Mouse (Mus musculus) lung, postnatal 4 days (tissue): ENCODE results near the gene Hist1h4f.
"Not testable (repeated sequence)": the region's sequence is repeated elsewhere in the genome, so short reads cannot be mapped to it uniquely, and the experiment has no call there.

Experiments used
- DNase-seq, 2 experiments: peaks; one replicate each; pipeline ENCODE4 v3.0.0; 2021

Gene Hist1h4f

DNA sequence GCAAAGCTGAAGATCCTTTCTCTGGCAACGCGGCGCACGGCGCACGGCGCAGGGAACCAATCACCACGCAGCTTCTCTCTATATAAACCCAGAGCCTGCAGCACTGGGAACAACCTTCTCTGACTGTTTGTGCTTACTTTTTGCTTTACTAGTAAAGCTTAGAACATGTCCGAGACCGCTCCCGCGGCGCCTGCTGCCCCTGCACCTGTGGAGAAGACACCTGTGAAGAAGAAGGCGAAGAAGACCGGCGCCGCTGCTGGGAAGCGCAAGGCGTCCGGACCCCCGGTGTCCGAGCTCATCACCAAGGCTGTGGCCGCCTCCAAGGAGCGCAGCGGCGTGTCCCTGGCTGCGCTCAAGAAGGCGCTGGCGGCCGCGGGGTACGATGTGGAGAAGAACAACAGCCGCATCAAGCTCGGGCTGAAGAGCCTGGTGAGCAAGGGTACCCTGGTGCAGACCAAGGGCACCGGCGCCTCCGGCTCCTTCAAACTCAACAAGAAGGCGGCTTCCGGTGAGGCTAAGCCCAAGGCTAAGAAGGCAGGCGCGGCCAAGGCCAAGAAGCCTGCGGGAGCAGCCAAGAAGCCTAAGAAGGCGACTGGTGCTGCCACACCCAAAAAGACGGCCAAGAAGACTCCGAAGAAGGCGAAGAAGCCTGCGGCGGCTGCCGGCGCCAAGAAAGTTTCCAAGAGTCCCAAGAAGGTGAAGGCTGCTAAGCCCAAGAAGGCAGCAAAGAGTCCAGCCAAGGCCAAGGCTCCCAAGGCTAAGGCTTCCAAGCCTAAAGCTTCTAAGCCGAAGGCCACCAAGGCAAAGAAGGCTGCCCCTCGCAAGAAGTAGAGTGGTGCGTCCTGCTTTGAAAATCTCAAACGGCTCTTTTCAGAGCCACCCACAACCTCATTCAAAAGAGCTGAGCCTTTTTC lies 3.7 kb upstream of the Hist1h4f start:
- peak; percentile 82 to 83 for DNase-seq

DNA sequence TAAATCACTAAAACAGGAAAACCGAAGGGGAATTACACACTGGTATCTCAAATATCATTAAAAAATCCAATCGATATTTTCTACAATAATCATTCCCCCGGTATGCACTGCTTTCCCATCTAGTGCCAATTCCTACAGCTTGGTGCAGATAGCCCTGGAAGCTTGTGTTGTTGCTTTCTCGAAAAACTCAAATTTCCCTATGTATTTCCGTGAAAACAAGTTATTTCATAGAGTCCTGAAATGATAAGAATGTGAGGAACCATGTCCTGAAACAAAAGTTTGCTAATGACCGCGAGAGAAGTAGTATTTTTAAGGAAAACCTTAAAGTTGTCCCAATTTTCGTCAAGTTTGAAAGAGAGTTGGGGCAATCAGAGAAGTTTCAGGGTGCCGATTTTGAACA lies 2.9 kb upstream of the Hist1h4f start:
- DNase-seq: no peak

DNA sequence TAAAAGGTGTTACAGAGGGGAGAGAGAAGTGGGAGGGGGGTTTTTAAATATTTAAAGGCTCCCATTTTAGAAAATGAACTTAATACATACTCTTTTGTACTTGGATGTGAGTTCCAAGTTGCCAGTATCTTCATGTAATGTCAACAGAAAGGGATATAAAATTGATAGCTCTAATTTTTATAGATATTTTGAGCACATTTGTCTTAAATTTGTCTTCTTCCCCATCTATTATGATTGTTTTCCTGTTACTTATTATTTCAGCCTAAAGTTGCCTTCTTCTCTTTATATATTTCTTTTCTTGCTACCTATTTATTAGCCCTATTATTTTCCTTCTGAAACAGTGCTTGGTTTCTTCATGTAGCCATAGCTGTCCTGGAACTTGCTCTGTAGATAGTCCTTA lies 1.5 kb upstream of the Hist1h4f start, which contains the start of gene Hist1h1d:
Gene Hist1h1d, plus strand, starts transcription at position 301 of the 400 bp plus-strand sequence.
- DNase-seq: no peak

DNA sequence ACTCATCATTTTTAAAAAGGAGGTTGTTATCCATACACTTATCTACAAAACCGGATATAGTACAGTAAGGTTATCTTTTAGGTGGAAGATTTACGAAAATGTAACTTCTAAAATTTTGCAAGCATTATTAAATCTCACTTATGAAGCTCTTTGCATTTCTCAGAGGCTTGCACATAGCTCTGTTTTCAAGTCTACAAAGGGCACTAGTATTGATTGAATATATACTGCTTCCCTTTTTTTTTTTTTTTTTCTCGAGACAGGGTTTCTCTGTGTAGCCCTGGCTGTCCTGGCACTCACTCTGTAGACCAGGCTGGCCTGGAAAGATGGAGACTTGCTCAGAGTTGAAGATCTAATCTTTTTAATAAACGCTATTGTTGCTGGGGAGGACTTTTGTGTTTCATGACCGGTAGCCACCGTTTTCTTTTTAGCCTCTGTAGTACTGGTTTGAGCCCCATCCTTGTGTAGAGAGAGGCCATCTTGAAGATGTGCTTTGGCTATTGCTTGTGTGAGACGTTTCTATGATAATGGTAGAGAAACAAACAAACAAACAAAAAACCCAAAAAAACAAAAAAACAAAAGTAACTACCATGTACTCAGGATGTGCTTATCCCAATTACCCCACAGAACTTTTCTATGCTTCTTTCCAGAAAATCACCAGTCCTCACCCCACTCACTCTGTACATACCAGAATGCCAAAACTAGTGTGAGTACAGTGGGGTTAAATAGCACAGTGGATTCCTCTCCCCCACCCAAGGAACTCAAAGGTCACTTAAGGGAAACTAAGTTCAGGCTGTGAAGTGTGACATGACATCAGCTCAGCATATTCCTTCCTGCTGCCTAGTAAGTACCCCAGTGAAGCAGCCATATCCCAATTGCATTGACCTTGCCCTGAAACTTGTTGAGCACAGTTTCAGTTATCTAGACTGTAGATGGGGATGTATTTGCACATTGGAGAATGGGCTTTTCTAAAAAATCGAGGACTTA lies 775 bp upstream of the Hist1h4f start:
- no peak for DNase-seq

DNA sequence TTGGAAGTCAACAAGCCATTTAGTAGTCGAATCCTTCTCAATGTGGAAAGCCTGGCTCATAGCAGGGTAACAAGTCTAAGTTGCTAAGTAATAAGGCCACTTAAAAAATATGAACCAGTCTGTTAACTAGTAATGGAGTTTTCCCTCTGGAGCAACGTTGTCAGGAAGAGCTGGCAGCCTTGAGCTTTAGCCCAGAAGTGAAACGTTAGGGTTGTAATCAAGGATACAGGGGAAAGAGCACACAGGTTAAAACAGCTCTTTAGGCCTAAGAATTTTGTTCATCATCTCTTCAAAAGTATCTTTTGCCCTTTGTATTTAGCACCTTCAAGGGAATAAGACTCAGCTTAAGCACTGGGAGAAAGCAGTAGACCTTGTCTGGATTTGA lies 695 bp downstream of the Hist1h4f start:
- DNase-seq: no peak

DNA sequence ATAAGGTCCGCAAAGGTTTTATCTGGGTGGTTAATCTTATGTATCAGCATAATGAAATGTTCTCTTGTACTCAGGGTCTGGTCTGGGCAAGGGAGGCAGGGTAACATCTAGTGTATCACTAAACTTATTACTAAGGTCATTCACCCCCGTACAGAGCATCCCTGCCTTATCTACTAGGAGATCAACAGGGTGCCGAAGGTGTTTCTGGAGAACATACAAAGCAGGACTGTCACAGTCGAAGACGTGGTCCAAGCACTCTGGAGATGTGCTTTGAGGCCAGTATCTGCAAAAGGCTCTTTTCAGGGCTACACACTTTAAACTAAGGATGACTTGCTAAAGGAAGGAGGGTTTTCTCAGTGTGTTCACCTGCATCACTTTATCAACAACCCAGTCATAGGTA lies 4.8 kb downstream of the Hist1h4f start:
- DNase-seq: no peak

DNA sequence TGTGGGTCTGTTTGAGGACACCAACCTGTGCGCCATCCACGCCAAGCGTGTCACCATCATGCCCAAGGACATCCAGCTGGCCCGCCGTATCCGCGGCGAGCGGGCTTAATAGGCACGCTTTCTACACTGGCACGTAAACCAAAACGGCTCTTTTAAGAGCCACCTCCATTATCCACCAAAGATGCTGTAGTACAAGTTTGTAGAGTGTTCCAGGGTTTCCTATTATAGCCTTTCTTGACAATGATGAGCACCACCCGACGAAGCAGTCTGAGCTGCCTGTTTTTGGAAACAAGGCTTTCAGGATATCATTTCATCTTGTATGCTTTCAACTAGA lies 6.7 kb downstream of the Hist1h4f start:
- peak in 1 of 2 experiments; percentile 26 for DNase-seq

DNA sequence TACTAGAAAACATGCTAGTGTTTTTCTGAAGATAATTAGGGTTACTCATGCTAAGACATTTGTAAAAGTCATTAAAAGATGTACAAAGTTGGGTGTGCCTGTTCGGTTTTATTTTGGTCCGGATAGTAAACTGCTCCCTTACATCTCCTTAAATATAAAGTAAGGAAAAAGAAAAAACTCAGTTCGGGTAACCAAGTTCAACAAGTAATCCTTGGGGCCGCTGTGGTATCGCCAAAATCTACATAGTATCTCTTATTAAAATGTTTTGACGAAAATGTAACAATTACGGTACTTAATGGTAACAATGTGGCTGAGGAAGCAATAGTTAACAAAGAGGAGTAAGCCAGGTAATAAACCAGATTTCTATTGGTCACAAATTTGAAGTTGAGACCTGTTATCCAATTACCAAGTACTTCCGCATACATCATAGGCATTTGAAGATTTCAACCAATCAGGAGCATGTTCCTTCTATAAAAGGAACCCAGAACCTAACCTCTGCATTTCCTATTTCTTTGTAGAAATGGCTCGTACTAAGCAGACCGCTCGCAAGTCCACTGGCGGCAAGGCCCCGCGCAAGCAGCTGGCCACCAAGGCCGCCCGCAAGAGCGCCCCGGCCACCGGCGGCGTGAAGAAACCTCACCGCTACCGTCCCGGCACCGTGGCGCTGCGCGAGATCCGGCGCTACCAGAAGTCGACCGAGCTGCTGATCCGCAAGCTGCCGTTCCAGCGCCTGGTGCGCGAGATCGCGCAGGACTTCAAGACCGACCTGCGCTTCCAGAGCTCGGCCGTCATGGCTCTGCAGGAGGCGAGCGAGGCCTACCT lies 7.3 kb downstream of the Hist1h4f start, which contains the start of gene Hist1h3f:
Gene Hist1h3f, plus strand, starts transcription at position 88 of the 822 bp plus-strand sequence.
- DNase-seq: peak; percentile 78 to 80

DNA sequence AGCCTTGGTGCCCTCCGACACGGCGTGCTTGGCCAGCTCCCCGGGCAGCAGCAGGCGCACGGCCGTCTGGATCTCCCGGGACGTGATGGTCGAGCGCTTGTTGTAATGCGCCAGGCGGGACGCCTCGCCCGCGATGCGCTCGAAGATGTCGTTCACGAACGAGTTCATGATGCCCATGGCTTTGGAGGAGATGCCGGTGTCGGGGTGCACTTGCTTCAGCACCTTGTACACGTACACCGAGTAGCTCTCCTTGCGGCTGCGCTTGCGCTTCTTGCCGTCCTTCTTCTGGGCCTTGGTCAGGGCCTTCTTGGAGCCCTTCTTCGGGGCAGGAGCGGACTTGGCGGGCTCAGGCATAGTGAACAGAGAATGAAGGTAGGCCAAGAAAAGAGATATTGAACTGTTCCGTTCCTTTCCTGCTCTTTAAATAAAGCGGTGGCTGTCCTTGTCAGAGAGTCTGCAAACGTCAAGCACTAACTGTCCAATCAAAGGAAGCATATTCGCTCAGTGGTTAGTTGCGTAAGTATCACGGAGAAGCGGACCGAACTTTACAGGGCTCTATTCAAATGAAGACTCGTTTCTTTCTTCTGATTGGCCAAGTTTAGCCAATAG lies 8.3 kb downstream of the Hist1h4f start, which contains the start of gene Hist1h2bh:
Gene Hist1h2bh, minus strand, starts transcription at position 394 of the 609 bp plus-strand sequence.
- peak; percentile 66 to 72 for DNase-seq

DNA sequence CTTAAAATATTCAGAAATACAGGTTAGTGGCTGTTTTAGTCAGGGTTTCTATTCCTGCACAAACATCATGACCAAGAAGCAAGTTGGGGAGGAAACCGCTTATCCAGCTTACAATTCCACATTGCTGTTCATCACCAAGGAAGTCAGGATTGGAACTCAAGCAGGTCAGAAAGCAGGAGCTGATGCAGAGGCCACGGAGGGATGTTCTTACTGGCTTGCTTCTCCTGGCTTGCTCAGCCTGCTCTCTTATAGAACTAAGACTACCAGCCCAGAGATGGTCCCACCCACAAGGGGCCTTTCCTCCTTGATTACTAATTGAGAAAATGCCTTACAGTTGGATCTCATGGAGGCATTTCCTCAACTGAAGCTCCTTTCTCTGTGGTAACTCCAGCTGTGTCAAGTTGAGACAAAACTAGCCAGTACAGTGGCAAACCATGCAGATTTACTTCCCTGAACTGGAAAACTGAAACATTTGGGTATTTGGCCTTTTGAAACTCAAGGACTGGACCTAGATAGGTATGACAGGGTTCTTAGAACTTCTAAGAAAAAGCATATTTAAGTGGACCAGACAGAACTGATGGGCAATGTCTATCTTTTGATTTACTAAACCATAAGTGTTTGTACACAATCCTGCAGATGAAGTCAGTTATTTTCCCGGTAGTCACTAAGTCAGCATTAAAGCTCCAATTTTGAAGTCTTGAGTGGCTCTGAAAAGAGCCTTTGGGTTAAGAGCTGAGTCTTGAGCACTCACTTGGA lies 9.0 kb downstream of the Hist1h4f start:
- DNase-seq: not testable (repeated sequence)

DNA sequence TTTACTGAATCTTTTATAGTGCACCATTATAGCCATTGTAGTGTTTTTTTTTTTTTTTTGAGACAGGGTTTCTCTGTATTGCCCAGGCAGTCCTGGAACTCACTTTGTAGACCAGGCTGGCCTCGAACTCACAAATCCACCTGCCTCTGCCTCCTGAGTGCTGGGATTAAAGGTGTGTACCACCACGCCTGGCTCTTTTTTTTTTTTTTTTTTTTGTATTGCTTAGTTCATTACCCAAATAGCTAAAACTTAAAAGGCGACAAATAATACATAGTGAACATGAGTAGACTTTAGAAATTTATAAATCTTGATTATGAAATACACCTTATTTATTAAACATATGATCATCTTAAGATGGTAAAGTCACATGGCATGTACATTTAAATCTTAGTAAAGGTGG lies 10.0 kb downstream of the Hist1h4f start:
- no peak for DNase-seq

DNA sequence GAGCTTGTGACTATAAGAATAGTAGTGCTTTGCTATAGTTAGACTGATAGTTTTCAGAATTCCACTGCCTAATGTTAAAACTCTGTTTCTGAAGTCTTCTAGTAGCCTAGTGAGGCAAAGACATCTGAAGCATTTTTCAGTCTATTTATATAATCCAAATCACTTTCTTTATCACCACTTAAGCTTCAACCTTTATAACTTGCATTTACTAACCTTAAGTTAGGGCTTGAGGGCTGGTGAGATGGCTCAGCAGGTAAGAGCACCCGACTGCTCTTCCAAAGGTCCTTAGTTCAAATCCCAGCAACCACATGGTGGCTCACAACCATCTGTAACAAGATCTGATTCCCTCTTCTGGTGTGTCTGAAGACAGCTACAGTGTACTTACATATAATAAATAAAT lies 11.6 kb downstream of the Hist1h4f start:
- DNase-seq: not testable (repeated sequence)

DNA sequence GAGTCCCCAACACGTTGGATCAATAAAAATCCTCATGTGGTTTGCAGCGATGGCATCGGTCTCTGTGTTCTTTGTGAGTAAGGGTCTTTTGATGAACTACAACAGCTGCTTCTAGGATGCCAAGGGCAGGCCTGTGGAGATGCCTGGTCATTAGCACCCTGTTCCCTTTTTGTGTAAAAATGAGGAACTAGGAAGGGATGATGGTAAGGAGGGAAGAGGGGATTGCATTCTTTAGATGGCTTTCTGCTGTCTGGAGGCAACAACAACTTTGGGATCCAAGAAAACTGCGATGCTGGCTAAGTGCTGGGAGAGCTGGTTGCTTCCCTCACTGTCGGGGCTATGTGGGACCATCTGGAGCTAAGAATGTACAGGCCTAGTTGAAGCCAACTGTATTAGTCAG lies 13.2 kb downstream of the Hist1h4f start:
- DNase-seq: no peak

DNA sequence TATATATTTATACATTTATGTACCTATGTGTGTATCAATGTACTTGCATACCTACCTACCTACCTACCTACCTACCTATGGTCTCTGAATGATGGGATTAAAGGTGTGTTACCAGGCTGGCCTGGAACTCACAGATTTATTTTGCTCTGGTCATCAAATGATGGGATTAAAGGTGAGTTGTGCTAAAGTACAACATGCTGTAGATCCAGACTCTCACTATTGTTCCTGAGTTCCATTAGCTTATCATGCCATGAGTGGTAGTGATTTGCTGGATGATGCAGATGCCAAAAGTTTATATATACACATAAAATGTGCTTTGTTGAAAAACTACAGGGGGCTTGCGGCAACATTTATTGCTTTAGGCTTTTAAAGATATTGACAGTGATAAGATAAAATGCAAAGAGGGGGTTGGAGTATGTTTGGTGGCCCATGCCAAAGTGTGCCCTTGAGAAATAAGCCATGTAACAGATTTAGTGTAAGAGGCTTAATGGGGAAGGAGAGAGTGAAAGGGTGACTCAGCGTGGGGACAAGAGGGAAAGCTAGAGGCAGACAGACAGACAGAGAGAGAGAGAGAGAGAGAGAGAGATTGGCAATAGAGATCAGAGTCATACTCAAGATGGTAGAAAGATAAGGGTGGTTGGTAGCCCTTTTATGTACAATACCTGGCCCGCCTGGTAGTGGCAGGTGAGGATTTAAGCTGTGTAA lies 14.3 kb downstream of the Hist1h4f start:
- DNase-seq: no peak

DNA sequence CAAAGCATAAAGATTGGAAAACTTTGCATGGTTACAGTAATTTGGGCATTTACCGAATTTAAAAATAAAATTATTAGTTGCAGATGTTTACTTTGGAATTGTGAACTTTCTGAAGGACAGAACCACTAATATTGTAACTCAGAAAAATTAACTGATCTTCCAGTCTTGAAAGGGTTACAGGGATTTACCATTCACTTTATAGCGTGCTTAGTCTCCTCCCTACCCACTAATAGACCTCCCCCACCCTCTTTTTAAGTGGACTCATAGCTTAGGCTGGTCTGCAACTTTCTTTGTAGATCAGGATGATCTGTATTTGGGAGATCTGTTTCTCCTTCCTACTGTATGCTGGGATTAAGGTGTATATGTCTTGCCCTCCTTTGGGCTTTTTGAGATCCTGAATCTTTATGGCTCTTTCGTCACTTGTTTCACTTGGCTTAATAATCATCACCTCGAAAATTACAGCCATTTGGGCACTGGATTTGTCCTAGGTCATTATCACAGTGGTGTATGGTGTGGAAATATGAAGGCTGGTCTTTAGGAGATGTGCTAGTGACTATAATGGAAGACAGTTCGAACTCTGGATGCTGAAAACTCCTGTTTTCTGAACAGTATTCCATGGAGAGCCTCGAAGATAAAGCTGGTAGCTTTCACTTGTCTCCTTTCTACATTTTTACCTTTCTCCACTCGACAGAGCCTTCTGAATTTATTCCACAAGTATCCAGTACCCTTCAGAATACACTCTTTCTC lies 15.2 kb downstream of the Hist1h4f start:
- DNase-seq: no peak

DNA sequence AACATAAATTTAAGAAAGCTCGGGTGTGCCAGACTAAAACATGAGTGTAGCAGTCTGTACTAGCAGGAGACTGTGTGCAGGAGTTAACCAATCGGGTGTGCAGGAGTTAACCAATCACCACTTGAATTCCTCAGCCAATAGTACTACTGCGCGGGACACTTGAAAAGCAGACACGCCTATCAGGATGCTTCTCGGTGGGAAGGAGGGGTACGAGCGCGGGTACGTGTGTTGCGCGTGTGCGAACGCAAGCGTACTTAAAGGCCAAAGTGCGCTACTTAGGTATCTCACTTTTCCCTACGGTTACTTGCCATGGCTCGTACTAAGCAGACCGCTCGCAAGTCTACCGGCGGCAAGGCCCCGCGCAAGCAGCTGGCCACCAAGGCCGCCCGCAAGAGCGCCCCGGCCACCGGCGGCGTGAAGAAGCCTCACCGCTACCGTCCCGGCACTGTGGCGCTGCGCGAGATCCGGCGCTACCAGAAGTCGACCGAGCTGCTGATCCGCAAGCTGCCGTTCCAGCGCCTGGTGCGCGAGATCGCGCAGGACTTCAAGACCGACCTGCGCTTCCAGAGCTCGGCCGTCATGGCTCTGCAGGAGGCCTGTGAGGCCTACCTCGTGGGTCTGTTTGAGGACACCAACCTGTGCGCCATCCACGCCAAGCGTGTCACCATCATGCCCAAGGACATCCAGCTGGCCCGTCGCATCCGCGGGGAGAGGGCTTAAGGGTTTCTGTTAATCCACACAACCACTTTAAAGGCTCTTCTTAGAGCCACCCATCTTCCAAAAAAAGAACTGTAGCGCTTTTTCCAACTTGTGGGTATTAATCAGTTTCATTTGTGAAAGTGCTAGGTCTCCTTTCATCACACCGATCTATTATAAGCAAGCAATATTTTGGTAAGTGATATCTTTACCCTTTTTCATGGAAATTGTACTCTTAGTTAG lies 16.0 kb downstream of the Hist1h4f start, which contains the start of gene Hist1h3g:
Gene Hist1h3g, plus strand, starts transcription at position 286 of the 939 bp plus-strand sequence.
- DNase-seq: peak; percentile 87 to 92

DNA sequence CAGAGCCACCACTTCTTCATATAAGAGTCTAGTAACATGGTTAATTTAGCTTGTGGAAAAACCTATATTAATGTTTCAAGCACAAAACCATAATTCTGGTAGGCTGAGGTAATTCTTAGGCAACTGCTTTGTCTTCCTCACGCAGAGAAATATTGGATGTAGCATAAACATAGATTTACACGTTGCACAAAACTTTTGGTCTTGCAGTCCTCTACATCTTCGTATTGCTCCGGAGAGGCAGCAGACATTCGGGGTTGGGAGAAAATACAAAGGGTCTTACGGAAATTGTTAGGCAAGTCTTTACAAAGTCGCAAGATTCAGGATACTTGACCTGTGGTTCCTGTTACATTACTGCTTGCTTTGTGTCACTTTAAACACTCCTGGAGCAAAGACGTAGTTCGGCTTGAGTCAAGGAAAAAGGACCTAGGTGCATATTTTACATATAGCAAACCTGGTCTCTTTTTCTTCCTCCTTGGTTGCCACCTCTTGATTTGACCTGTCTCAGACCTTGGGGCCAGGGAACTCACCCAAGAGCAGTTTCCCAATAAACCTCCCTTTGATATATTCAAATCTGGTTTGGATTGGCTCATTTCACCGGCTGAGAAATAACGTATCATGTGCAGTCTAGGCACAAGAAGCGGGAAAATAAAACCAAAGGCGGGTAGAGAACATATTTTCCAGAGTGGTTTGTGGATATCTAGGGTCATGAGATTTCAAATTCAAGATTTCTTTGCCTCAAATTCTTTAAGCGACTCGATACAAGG lies 16.9 kb downstream of the Hist1h4f start:
- DNase-seq: peak in 1 of 2 experiments; percentile 19
